Mouse (Mus musculus): ENCODE results near the gene Antxrl.

The Antxrl gene

GRCm38 (mm10) chr14:34103855-34104254, 51.3 kb downstream of the Antxrl start:
- DNase-seq (ENCODE audit: low read depth, low spot score) = peak; percentile 26

- peak; percentile 87 for DNase-seq (ENCODE audit: low read depth, low spot score)
These were observed 52.4 kb downstream of the Antxrl start for GRCm38 (mm10) chr14:34104892-34105291.

GRCm38 (mm10) chr14:34106389-34107062, 54.0 kb downstream of the Antxrl start:
- DNase-seq (ENCODE audit: low read depth, low spot score) = peak; percentile 50

GRCm38 (mm10) chr14:34107594-34107993, 55.1 kb downstream of the Antxrl start:
- no peak for DNase-seq (ENCODE audit: low read depth, low spot score)

- no peak for DNase-seq (ENCODE audit: low read depth, low spot score)
These were observed 61.8 kb downstream of the Antxrl start for GRCm38 (mm10) chr14:34114311-34114710.

- DNase-seq (ENCODE audit: low read depth, low spot score) = no peak
These were observed 66.7 kb downstream of the Antxrl start for GRCm38 (mm10) chr14:34119046-34119723.

- no peak for DNase-seq (ENCODE audit: low read depth, low spot score)
These were observed 67.8 kb downstream of the Antxrl start for GRCm38 (mm10) chr14:34120016-34120910.

GRCm38 (mm10) chr14:34120923-34121351, 68.4 kb downstream of the Antxrl start:
- no peak for DNase-seq (ENCODE audit: low read depth, low spot score)

GRCm38 (mm10) chr14:34121691-34122090, 69.2 kb downstream of the Antxrl start:
- DNase-seq (ENCODE audit: low read depth, low spot score) = no peak

All from 3T3-L1 (cell line).